Mouse (Mus musculus): ENCODE measurements around the gene Plekha8. TPM values are rescaled to one million over a fixed set of nuclear protein-coding genes. Genes with fewer than 3 reads are reported as not detected.

The Plekha8 gene
- polyA plus RNA-seq, 1 experiment from 2014 or later: 10.1 TPM

- H3K27me3 ChIP-seq (replicated peaks; ENCODE audit: control insufficient read depth, insufficient read depth, low read length): peaks cover 8% of the 10 kb centered on the region
- H3K9me3 ChIP-seq (ENCODE audit: control insufficient read depth, low read length): no peaks in the 10 kb centered on the region
- no peak overlapping the region for H3K27ac ChIP-seq (replicated peaks; ENCODE audit: low read depth, low read length)
- no peak overlapping the region for H3K4me3 ChIP-seq (ENCODE audit: low read depth, low read length)
- 78% methylated on average over 4 of the region's 4 CpGs for WGBS
- H3K36me3 ChIP-seq (ENCODE audit: control insufficient read depth, insufficient read depth, low read length): no peaks in the 10 kb centered on the region
- H3K4me1 ChIP-seq (ENCODE audit: control insufficient read depth, insufficient read depth, low read length): 0 out of 2 replicates have a peak, but pooled peaks cover 7% of the 10 kb centered on the region
- H3K9ac ChIP-seq (ENCODE audit: low read depth, low read length): no peak overlapping the region
- DNase-seq (ENCODE audit: low spot score) (no peak), ATAC-seq (ENCODE audit: low read depth) (no peak)
- no peak overlapping the region for H3K4me2 ChIP-seq (ENCODE audit: low read depth, low read length)
Measured at GRCm38 (mm10) chr6:54684085-54684484, 89.2 kb downstream of the Plekha8 start.

DNA sequence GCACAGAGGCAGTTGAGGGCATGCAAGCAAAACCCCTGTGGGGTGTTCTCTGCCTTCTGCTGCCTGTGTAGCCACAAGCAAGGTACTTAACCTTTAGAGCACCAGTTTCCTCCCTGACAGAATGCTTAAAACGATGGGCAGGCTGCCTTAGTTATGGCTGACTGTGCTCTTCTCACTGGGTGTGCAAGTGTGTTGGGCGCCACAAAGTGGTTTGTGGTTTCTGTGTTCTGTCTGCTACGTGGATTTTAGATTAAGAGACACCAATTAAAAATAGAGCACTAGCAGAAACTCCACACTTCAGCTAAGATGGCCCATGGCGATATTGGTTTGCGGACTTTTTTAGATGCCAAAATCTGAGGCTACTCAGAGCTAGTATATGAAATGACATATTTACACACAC, 90.2 kb downstream of the Plekha8 start:
- ATAC-seq (ENCODE audit: low read depth) (no peak), DNase-seq (ENCODE audit: low spot score) (no peak)
- no peak overlapping the region for H3K9ac ChIP-seq (ENCODE audit: low read depth, low read length)
- H3K9me3 ChIP-seq (ENCODE audit: control insufficient read depth, low read length): no peaks in the 10 kb centered on the region
- H3K4me1 ChIP-seq (ENCODE audit: control insufficient read depth, insufficient read depth, low read length): 0 out of 2 replicates have a peak, but pooled peaks cover 7% of the 10 kb centered on the region
- no peak overlapping the region for H3K4me2 ChIP-seq (ENCODE audit: low read depth, low read length)
- H3K27ac ChIP-seq (replicated peaks; ENCODE audit: low read depth, low read length): no peak overlapping the region
- 77% methylated on average over 5 of the region's 5 CpGs for WGBS
- no peaks in the 10 kb centered on the region for H3K36me3 ChIP-seq (ENCODE audit: control insufficient read depth, insufficient read depth, low read length)
- no peak overlapping the region for H3K4me3 ChIP-seq (ENCODE audit: low read depth, low read length)
- H3K27me3 ChIP-seq (replicated peaks; ENCODE audit: control insufficient read depth, insufficient read depth, low read length): peaks cover 8% of the 10 kb centered on the region; the same call in 1 of the 2 replicates

- no peak for ATAC-seq (ENCODE audit: low read depth)
- Histone ChIP-seq H3K9ac (ENCODE audit: low read depth, low read length) (no peak overlapping the region), H3K4me1 (ENCODE audit: control insufficient read depth, insufficient read depth, low read length) (0 out of 2 replicates have a peak, but pooled peaks cover 7% of the 10 kb centered on the region), H3K4me2 (ENCODE audit: low read depth, low read length) (no peak overlapping the region), H3K9me3 (ENCODE audit: control insufficient read depth, low read length) (no peaks in the 10 kb centered on the region), H3K36me3 (ENCODE audit: control insufficient read depth, insufficient read depth, low read length) (no peaks in the 10 kb centered on the region), H3K4me3 (ENCODE audit: low read depth, low read length) (no peak overlapping the region), H3K27ac (replicated peaks; ENCODE audit: low read depth, low read length) (no peak overlapping the region), H3K27me3 (replicated peaks; ENCODE audit: control insufficient read depth, insufficient read depth, low read length) (peaks cover 8% of the 10 kb centered on the region; the same call in 1 of the 2 replicates)
- WGBS: 76% methylated on average over 14 of the region's 14 CpGs
- no peak for DNase-seq (ENCODE audit: low spot score)
Measured at GRCm38 (mm10) chr6:54685716-54686395, 90.9 kb downstream of the Plekha8 start.

GRCm38 (mm10) chr6:54686946-54687737, 92.2 kb downstream of the Plekha8 start:
- 0 out of 2 replicates have a peak, but pooled peaks cover 6% of the 10 kb centered on the region for H3K4me1 ChIP-seq (ENCODE audit: control insufficient read depth, insufficient read depth, low read length)
- ATAC-seq (ENCODE audit: low read depth) (no peak), DNase-seq (ENCODE audit: low spot score) (no peak)
- no peak overlapping the region for H3K4me3 ChIP-seq (ENCODE audit: low read depth, low read length)
- H3K36me3 ChIP-seq (ENCODE audit: control insufficient read depth, insufficient read depth, low read length): no peaks in the 10 kb centered on the region; the same call in 1 of the 2 replicates
- H3K27ac ChIP-seq (replicated peaks; ENCODE audit: low read depth, low read length): no peak overlapping the region
- WGBS: 90% methylated on average over 21 of the region's 21 CpGs
- no peak overlapping the region for H3K4me2 ChIP-seq (ENCODE audit: low read depth, low read length)
- no peak overlapping the region for H3K9ac ChIP-seq (ENCODE audit: low read depth, low read length)
- peaks cover 8% of the 10 kb centered on the region; the same call in 1 of the 2 replicates for H3K27me3 ChIP-seq (replicated peaks; ENCODE audit: control insufficient read depth, insufficient read depth, low read length)
- no peaks in the 10 kb centered on the region for H3K9me3 ChIP-seq (ENCODE audit: control insufficient read depth, low read length)

GRCm38 (mm10) chr6:54688467-54689323, 93.8 kb downstream of the Plekha8 start:
- WGBS: 71% methylated on average over 18 of the region's 18 CpGs
- Histone ChIP-seq H3K27me3 (replicated peaks; ENCODE audit: control insufficient read depth, insufficient read depth, low read length) (no peaks in the 10 kb centered on the region), H3K4me3 (ENCODE audit: low read depth, low read length) (no peak overlapping the region), H3K4me2 (ENCODE audit: low read depth, low read length) (no peak overlapping the region), H3K4me1 (ENCODE audit: control insufficient read depth, insufficient read depth, low read length) (no peaks in the 10 kb centered on the region), H3K27ac (replicated peaks; ENCODE audit: low read depth, low read length) (no peak overlapping the region), H3K9me3 (ENCODE audit: control insufficient read depth, low read length) (no peaks in the 10 kb centered on the region), H3K36me3 (ENCODE audit: control insufficient read depth, insufficient read depth, low read length) (no peaks in the 10 kb centered on the region; the same call in 1 of the 2 replicates), H3K9ac (ENCODE audit: low read depth, low read length) (no peak overlapping the region)
- ATAC-seq (ENCODE audit: low read depth) (no peak), DNase-seq (ENCODE audit: low spot score) (no peak)

DNA sequence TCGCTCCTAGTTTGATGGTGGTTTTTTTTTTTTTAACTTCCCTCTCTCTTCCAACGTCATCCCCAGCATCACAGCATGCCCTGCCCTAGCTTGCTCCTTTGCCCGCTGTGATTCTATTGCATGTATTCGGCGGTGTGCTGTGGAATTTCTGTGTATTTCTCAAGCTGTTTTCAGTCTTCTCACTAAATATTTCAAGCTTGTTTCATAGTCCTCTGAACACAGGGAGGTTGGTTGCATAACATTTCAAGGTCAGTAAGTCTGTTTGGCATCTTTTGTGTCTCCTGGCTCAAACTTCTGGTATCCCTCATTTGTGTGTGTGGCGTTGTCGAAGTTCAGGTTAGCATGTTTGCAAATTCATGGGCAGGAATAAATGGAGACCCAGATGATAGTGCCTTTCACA, 94.8 kb downstream of the Plekha8 start:
- Histone ChIP-seq H3K4me2 (ENCODE audit: low read depth, low read length) (no peak overlapping the region), H3K4me1 (ENCODE audit: control insufficient read depth, insufficient read depth, low read length) (no peaks in the 10 kb centered on the region), H3K27ac (replicated peaks; ENCODE audit: low read depth, low read length) (no peak overlapping the region), H3K9ac (ENCODE audit: low read depth, low read length) (no peak overlapping the region), H3K9me3 (ENCODE audit: control insufficient read depth, low read length) (no peaks in the 10 kb centered on the region), H3K27me3 (replicated peaks; ENCODE audit: control insufficient read depth, insufficient read depth, low read length) (no peaks in the 10 kb centered on the region), H3K36me3 (ENCODE audit: control insufficient read depth, insufficient read depth, low read length) (no peaks in the 10 kb centered on the region; the same call in 1 of the 2 replicates), H3K4me3 (ENCODE audit: low read depth, low read length) (no peak overlapping the region)
- 85% methylated on average over 7 of the region's 7 CpGs for WGBS
- ATAC-seq (ENCODE audit: low read depth) (no peak), DNase-seq (ENCODE audit: low spot score) (no peak)

DNA sequence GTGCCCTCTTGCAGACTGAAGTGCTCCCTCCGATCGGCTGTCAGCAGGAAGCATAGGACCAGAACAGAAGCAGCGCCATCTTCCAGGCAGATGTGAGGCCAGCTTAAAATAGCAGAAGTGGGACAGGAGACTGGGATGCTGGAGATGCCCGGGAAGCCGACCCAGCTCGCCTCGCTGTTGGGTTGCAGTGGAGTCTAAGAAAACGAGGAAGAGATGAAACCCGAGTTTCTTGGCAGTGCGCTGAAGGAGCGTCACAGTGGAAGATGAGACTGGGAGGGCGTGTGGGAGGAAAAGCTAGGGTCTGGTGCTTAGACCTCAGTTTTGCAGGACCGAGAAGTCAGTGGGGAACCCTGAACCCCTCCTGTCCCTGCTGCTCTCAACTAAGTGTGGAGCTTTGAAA, 95.9 kb downstream of the Plekha8 start:
- no peak for ATAC-seq (ENCODE audit: low read depth)
- no peak overlapping the region for H3K9ac ChIP-seq (ENCODE audit: low read depth, low read length)
- H3K4me1 ChIP-seq (ENCODE audit: control insufficient read depth, insufficient read depth, low read length): no peaks in the 10 kb centered on the region
- no peak overlapping the region for H3K4me2 ChIP-seq (ENCODE audit: low read depth, low read length)
- 79% methylated on average over 13 of the region's 13 CpGs for WGBS
- no peak overlapping the region for H3K27ac ChIP-seq (replicated peaks; ENCODE audit: low read depth, low read length)
- no peaks in the 10 kb centered on the region; the same call in 1 of the 2 replicates for H3K36me3 ChIP-seq (ENCODE audit: control insufficient read depth, insufficient read depth, low read length)
- no peak overlapping the region for H3K4me3 ChIP-seq (ENCODE audit: low read depth, low read length)
- H3K27me3 ChIP-seq (replicated peaks; ENCODE audit: control insufficient read depth, insufficient read depth, low read length): no peaks in the 10 kb centered on the region
- no peak for DNase-seq (ENCODE audit: low spot score)
- no peaks in the 10 kb centered on the region for H3K9me3 ChIP-seq (ENCODE audit: control insufficient read depth, low read length)

- no peaks in the 10 kb centered on the region for H3K27me3 ChIP-seq (replicated peaks; ENCODE audit: control insufficient read depth, insufficient read depth, low read length)
- no peak overlapping the region for H3K4me2 ChIP-seq (ENCODE audit: low read depth, low read length)
- H3K4me3 ChIP-seq (ENCODE audit: low read depth, low read length): no peak overlapping the region
- no peak overlapping the region for H3K27ac ChIP-seq (replicated peaks; ENCODE audit: low read depth, low read length)
- H3K4me1 ChIP-seq (ENCODE audit: control insufficient read depth, insufficient read depth, low read length): no peaks in the 10 kb centered on the region
- ATAC-seq (ENCODE audit: low read depth): no peak
- 79% methylated on average over 13 of the region's 14 CpGs for WGBS
- no peak for DNase-seq (ENCODE audit: low spot score)
- H3K9me3 ChIP-seq (ENCODE audit: control insufficient read depth, low read length): no peaks in the 10 kb centered on the region
- H3K36me3 ChIP-seq (ENCODE audit: control insufficient read depth, insufficient read depth, low read length): no peaks in the 10 kb centered on the region; the same call in 1 of the 2 replicates
- no peak overlapping the region for H3K9ac ChIP-seq (ENCODE audit: low read depth, low read length)
Measured at GRCm38 (mm10) chr6:54691368-54692116, 96.6 kb downstream of the Plekha8 start.

Data from embryonic facial prominence, embryonic 14.5 days (tissue).